Mouse (Mus musculus) gastrocnemius, adult 18-20 months (tissue): ENCODE data around the gene Atl1. TPM values are rescaled to one million over a fixed set of nuclear protein-coding genes. Genes with fewer than 3 reads are reported as not detected.

Experiments used
- DNase-seq: peaks from one replicate; pipeline ENCODE4 v3.0.0; 2021; ENCODE audit warnings: low spot score
- total RNA-seq, 2 experiments: library from RNA; stranded (reverse); gene quantifications; 2 replicates each; pipeline ENCODE4 v1.2.3; 2021

Gene Atl1
- total RNA-seq, 2 experiments from 2014 or later, result 1.6 to 3.1 TPM

- no peak for DNase-seq
Measured at GRCm38 (mm10) chr12:70011681-70012080, 119.3 kb downstream of the Atl1 start.

DNA sequence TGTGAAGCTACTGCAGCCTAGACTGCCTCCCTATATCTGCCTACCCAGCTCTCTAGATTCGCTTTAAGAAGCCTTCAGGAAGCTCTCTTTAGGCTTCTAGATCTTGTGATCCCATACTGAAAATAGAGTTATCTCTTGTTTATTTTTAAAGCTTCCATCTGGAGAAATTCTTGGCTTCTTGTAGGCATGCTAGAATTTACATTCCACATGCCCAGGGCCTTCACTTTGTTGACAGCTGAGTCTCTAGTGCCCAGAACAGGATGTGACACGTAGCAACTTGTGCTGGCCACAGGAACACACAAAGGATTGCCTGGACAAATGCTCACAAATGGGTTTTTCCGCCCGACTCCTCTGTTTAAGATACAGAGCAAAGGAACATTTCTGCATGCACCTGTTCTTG is 123.5 kb downstream of the Atl1 start:
- no peak for DNase-seq

Other genes starting within 250 kb of the Atl1 start
- 10 to 100 TPM; 49.7 to 55.4 TPM for gene Sos2, start 210.8 kb upstream of the Atl1 start, total RNA-seq
- gene L2hgdh, start 167.7 kb upstream of the Atl1 start, total RNA-seq, result 10 to 100 TPM; 37.6 to 42.5 TPM
- 10 to 100 TPM; 20.1 to 23.3 TPM for gene Atp5s, start 167.7 kb upstream of the Atl1 start, total RNA-seq
- gene Cdkl1, start 101.3 kb upstream of the Atl1 start, total RNA-seq, result 1 to 10 TPM; 1.0 to 1.6 TPM
- 10 to 100 TPM; 21.9 to 23.2 TPM for gene Map4k5, start 586 bp downstream of the Atl1 start, total RNA-seq
- gene Sav1, start 94.4 kb downstream of the Atl1 start, total RNA-seq, result 10 to 100 TPM; 35.4 to 43.6 TPM
- 10 to 100 TPM; 22.2 to 33.3 TPM for gene Nin, start 221.1 kb downstream of the Atl1 start, total RNA-seq